Mouse (Mus musculus) CH12.LX (cell line): ENCODE results near the gene Supt7l. TPM values are rescaled to one million over a fixed set of nuclear protein-coding genes. Genes with fewer than 3 reads are reported as not detected.

Source experiments
- DNase-seq: peaks from one replicate; pipeline ENCODE4 v3.0.0-alpha.2; 2013; ENCODE audit errors: extremely low read depth
- H3K27ac ChIP-seq: 2 replicates; pipeline ENCODE4 v1.5.1; 2012; ENCODE audit warnings: low read depth, mild to moderate bottlenecking, control low read depth, moderate library complexity; ENCODE audit not compliant: insufficient read depth
- H3K27me3 ChIP-seq: replicated peaks from 2 replicates; pipeline ENCODE3; 2012; ENCODE audit warnings: inconsistent platforms
- H3K36me3 ChIP-seq, 2 experiments: replicated peaks in 1 of 2; 2 replicates each; pipeline versions ENCODE3 to v1.6.1; 2012; ENCODE audit warnings: inconsistent platforms in 1 of 2, low read length in 1 of 2, mild to moderate bottlenecking in 1 of 2, mixed read lengths in 1 of 2, moderate library complexity in 1 of 2; ENCODE audit not compliant: control insufficient read depth in 1 of 2, insufficient read depth in 1 of 2
- H3K4me1 ChIP-seq, 2 experiments: 2 replicates each; pipeline ENCODE4 v1.6.1; 2012; ENCODE audit warnings: inconsistent platforms in 1 of 2, moderate library complexity in 1 of 2; ENCODE audit not compliant: insufficient read depth in 2 of 2, control insufficient read depth in 1 of 2
- H3K4me2 ChIP-seq: 2 replicates; pipeline ENCODE4 v1.6.1; 2012; ENCODE audit warnings: low read depth, mild to moderate bottlenecking, control low read depth; ENCODE audit not compliant: poor library complexity, insufficient read depth, severe bottlenecking
- H3K4me3 ChIP-seq, 3 experiments: fragments of 150-350 bp in 1 of 3; sonication (generic) in 1 of 3; replicated peaks in 1 of 3; 2 replicates each; pipeline versions ENCODE3 to v1.5.1; 2011 to 2012; ENCODE audit warnings: low read depth in 2 of 3, low read length in 2 of 3, mild to moderate bottlenecking in 2 of 3, moderate library complexity in 2 of 3, control low read depth in 1 of 3, improper control_type of control experiment in 1 of 3, inconsistent platforms in 1 of 3, mixed read lengths in 1 of 3; ENCODE audit not compliant: poor library complexity in 1 of 3
- H3K79me2 ChIP-seq: replicated peaks from 2 replicates; pipeline ENCODE4 v1.6.1; 2012; ENCODE audit warnings: mild to moderate bottlenecking, moderate library complexity; ENCODE audit not compliant: control insufficient read depth, poor library complexity, insufficient read depth, severe bottlenecking; ENCODE audit errors: extremely low read depth
- H3K9ac ChIP-seq: 2 replicates; pipeline ENCODE4 v1.6.1; 2012; ENCODE audit warnings: low read depth, mild to moderate bottlenecking, control low read depth, moderate library complexity; ENCODE audit not compliant: insufficient read depth
- H3K9me3 ChIP-seq: replicated peaks from 2 replicates; pipeline ENCODE3; 2012; ENCODE audit warnings: low read length, inconsistent platforms, mixed read lengths
- BHLHE40 ChIP-seq: IDR thresholded peaks from 2 replicates; pipeline ENCODE4 v1.6.1; 2011; ENCODE audit warnings: mild to moderate bottlenecking, low read depth, low read length, improper control_type of control experiment
- CTCF ChIP-seq, 2 experiments: IDR thresholded peaks in 1 of 2; conservative IDR thresholded peaks in 1 of 2; 2 replicates each; pipeline ENCODE4 v1.5.1; 2011 to 2012; ENCODE audit warnings: low read depth in 2 of 2, low read length in 2 of 2, improper control_type of control experiment in 1 of 2, inconsistent platforms in 1 of 2, mild to moderate bottlenecking in 1 of 2, moderate library complexity in 1 of 2
- JUN ChIP-seq: IDR thresholded peaks from 2 replicates; pipeline ENCODE4 v1.6.1; 2011; ENCODE audit warnings: low read depth, mild to moderate bottlenecking, low read length, improper control_type of control experiment, moderate library complexity; ENCODE audit not compliant: insufficient read depth
- MAX ChIP-seq: IDR thresholded peaks from 2 replicates; pipeline ENCODE4 v1.6.1; 2011; ENCODE audit warnings: low read length, improper control_type of control experiment
- MAZ ChIP-seq: IDR thresholded peaks from 2 replicates; pipeline ENCODE4 v1.6.1; 2012; ENCODE audit warnings: low read depth, mild to moderate bottlenecking, inconsistent platforms, low read length, improper control_type of control experiment, moderate library complexity
- MEF2A ChIP-seq: IDR thresholded peaks from 2 replicates; pipeline ENCODE4 v1.6.1; 2014; ENCODE audit warnings: low read depth, mild to moderate bottlenecking, inconsistent platforms, low read length, improper control_type of control experiment, borderline replicate concordance
- MXI1 ChIP-seq: IDR thresholded peaks from 2 replicates; pipeline ENCODE4 v1.6.1; 2011; ENCODE audit warnings: mild to moderate bottlenecking, low read depth, low read length, improper control_type of control experiment
- NELFE ChIP-seq: IDR thresholded peaks from 2 replicates; pipeline ENCODE4 v1.6.1; 2011; ENCODE audit warnings: low read depth, low read length, improper control_type of control experiment
- NRF1 ChIP-seq: IDR thresholded peaks from 2 replicates; pipeline ENCODE4 v1.6.1; 2014; ENCODE audit warnings: low read depth, mild to moderate bottlenecking, inconsistent platforms, low read length, improper control_type of control experiment, moderate library complexity
- PAX5 ChIP-seq: IDR thresholded peaks from 2 replicates; pipeline ENCODE4 v1.6.1; 2012; ENCODE audit warnings: low read length, inconsistent platforms, mixed read lengths
- SMC3 ChIP-seq: IDR thresholded peaks from 2 replicates; pipeline ENCODE4 v1.6.1; 2011; ENCODE audit warnings: low read depth, low read length, improper control_type of control experiment
- TBP ChIP-seq: conservative IDR thresholded peaks from 2 replicates; pipeline ENCODE4 v1.6.1; 2011; ENCODE audit warnings: low read depth, low read length, improper control_type of control experiment
- USF2 ChIP-seq: conservative IDR thresholded peaks from 2 replicates; pipeline ENCODE4 v1.6.1; 2011; ENCODE audit warnings: low read depth, low read length, improper control_type of control experiment
- dilution Hi-C: fragments of 300-500 bp; cut with MboI; formaldehyde crosslinking; loops from 2 replicates; pipeline ENCODE4 v1.14.3; 2020; ENCODE audit warnings: low sequenced_read_pairs; ENCODE audit not compliant: extremely low pct_unique_long_range_greater_than_20kb, extremely low pct_ligation_motif_present
- in situ Hi-C: fragments of 300-500 bp; cut with MboI; formaldehyde crosslinking; loops from 3 replicates; pipeline ENCODE4 v1.14.3; 2019; ENCODE audit warnings: low sequenced_read_pairs, low pct_ligation_motif_present, low pct_unique_long_range_greater_than_20kb, mixed read lengths
- polyA plus RNA-seq: library from polyadenylated mRNA; unstranded; fragments of >175 nt; gene quantifications from 2 replicates; pipeline ENCODE4 v1.2.1, GENCODE M21; 2012; ENCODE audit warnings: low read depth; ENCODE audit not compliant: insufficient read length
- total RNA-seq, 2 experiments: library from RNA; depleted of rRNA; stranded (reverse); fragments of 300-350 nt in 1 of 2; fragments of >200 nt in 1 of 2; gene quantifications; 2 replicates each; pipeline ENCODE4 v1.2.3; 2012 to 2014

Supt7l gene
- total and polyA plus RNA-seq, 3 experiments, result 12.8 to 16.8 (median 16.2) TPM

DNA sequence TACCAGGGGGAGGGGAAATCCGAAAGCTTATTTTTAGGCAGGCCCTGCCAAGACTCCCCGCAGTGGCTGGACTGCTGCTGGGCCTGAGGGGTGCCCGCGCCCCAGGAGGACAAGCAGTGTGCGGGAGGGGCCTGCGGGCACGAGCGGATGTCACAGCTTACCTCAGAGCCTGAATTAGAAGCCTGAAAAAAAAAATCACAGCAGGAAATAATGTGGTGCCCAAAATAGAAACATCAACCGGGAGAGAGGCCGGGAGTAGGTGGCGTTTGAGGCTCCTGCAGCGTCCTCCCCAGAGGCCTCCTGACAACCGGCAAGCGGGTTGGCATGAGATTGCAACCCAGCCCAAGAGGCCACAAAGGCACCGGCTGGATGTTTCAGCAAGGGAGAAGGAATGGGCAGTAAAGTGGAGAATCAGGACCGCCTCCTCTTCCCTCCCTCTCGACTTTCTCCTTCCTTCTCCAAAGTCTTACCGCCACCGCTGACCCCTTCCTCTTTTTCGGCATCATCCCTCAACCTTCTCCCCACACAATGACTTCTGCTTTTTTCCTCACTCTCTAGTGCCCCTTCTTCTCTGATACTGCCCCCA is 43.5 kb upstream of the Supt7l start:
- no peak overlapping the region for H3K9ac ChIP-seq
- dilution Hi-C loops, result no loop called here

DNA sequence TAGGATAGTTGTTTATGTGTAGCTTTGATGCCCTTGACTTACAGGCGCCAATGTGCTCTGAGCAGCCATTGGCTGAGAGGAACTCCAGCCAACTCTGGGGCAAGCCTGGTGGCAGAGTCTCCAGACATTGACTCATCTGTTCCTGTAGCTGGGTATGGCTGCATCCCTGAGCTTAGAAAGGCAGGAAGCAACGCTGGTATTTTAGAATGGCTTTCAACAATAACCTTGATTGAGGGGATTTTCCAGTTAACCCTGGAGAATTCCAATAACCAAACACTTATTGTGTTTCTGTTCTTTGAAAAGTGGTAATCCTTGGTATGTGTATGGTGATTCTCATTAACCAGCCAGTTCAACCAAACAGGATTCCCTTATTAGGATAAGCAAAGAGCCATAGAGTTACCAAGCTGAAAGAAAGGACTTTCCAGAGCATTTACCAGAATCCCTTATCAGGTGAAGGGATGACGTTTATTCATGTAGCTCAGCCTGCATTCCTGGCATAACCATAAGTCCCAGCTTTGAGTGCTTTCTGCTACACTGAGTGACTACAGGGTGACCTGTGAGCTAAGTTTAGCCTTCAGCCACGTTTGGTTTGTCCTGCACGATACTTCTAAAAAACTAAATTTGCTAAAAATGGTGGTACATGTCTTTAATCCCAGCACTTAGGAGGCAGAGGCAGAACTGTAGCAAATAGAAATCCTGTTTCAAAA is 40.5 kb upstream of the Supt7l start:
- Histone ChIP-seq H3K27ac (no peak overlapping the region), H3K9me3 (no peaks in the 10 kb centered on the region), H3K79me2 (no peaks in the 10 kb centered on the region), H3K4me1 (peaks cover 0 to 9% of the 10 kb centered on the region in 2 experiments; a peak in 2 of 4 replicates), H3K4me2 (no peak overlapping the region), H3K9ac (no peak overlapping the region), H3K4me3 (no peak overlapping the region), H3K27me3 (no peaks in the 10 kb centered on the region), H3K36me3 (peaks cover 6 to 71% of the 10 kb centered on the region in 2 experiments)
- dilution Hi-C loops (no loop called here), in situ Hi-C loops (loop anchor here (10.0 kb wide), 2 partner anchors 577 to 627 kb away; no protein-coding TSS in a partner anchor)
- TF ChIP-seq MXI1 (no peak), MAX (no peak), SMC3 (no peak), NELFE (no peak), BHLHE40 (no peak), TBP (no peak), USF2 (no peak), NRF1 (no peak), CTCF (conservative IDR thresholded peaks at IDR 0.05 in 1 of 2, IDR thresholded peaks at IDR 0.05 in 1 of 2; ENCODE audit: low read depth in 2 of 2, low read length in 2 of 2) (no peak), PAX5 (no peak), JUN (no peak), MAZ (no peak)
- DNase-seq, result no peak

More for the DNA sequence above, 43.5 kb upstream of the Supt7l start:
- Histone ChIP-seq H3K36me3 (peaks cover 0 to 49% of the 10 kb centered on the region in 2 experiments), H3K4me3 (no peak overlapping the region), H3K79me2 (no peaks in the 10 kb centered on the region), H3K9me3 (no peaks in the 10 kb centered on the region), H3K4me1 (peaks cover 0 to 9% of the 10 kb centered on the region in 2 experiments; a peak in 2 of 4 replicates)
- in situ Hi-C loops, result no loop called here
- TF ChIP-seq TBP, result no peak
- TF ChIP-seq, all 38 proteins: peak for 0
- H3K27me3 ChIP-seq, result no peaks in the 10 kb centered on the region
- H3K27ac ChIP-seq, result no peak overlapping the region
- no peak overlapping the region for H3K4me2 ChIP-seq
- DNase-seq, result no peak

DNA sequence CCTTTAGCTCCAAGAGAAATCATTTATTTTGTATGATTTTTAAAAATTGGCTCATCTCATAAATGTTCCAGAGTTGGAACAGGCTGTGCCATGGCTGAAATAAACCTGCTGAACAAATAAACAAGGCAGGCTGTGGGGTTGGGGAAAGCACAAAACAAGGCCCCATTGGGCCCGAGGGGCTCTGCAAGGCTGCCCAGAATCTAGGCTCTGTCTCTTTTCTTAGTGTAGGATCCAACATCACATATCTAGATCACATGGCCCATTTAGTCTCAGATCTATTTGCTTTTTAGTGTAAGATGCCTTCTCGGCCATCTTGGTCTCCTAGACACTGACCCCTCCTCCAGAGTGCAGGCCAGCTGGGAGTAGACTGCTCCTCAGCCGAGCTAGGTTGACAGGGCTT is 38.9 kb upstream of the Supt7l start:
- Histone ChIP-seq H3K4me3 (no peak overlapping the region), H3K79me2 (no peaks in the 10 kb centered on the region)
- in situ Hi-C loops, result loop anchor here (10.0 kb wide), 2 partner anchors 578 to 628 kb away; no protein-coding TSS in a partner anchor
- TF ChIP-seq PAX5, result no peak
- no peak for TF ChIP-seq MEF2A
- TF ChIP-seq, all 38 proteins: peak for 0
- peaks cover 0 to 9% of the 10 kb centered on the region in 2 experiments; a peak in 2 of 4 replicates for H3K4me1 ChIP-seq
- H3K27ac ChIP-seq, result no peak overlapping the region
- H3K9ac ChIP-seq, result no peak overlapping the region
- H3K27me3 ChIP-seq, result no peaks in the 10 kb centered on the region
- DNase-seq, result no peak
- dilution Hi-C loops, result no loop called here
- peaks cover 20 to 79% of the 10 kb centered on the region in 2 experiments for H3K36me3 ChIP-seq
- H3K4me2 ChIP-seq, result no peak overlapping the region
- no peaks in the 10 kb centered on the region for H3K9me3 ChIP-seq
